Mouse (Mus musculus) G1E (cell line): ENCODE measurements around the gene Cep152.

Experiments used
- CTCF ChIP-seq: IDR thresholded peaks from 2 replicates; pipeline ENCODE4 v1.5.1; 2012; ENCODE audit warnings: low read depth, low read length, inconsistent platforms, mixed read lengths
- GATA1 ChIP-seq: IDR thresholded peaks from 2 replicates; pipeline ENCODE4 v1.6.1; 2012; ENCODE audit warnings: borderline replicate concordance, low read length, inconsistent platforms, mixed read lengths
- GATA2 ChIP-seq: IDR thresholded peaks from 2 replicates; pipeline ENCODE4 v1.6.1; 2012; ENCODE audit warnings: low read depth, low read length, inconsistent platforms, borderline replicate concordance

- TF ChIP-seq GATA2 (no peak), CTCF (no peak), GATA1 (no peak)
These were observed 98.3 kb downstream of the Cep152 start for GRCm38 (mm10) chr2:125526566-125526965.
